Mouse (Mus musculus) cerebellum, adult 8-10 months (tissue): ENCODE measurements around the gene Sycp2l.
"Not testable (repeated sequence)": the region's sequence is repeated elsewhere in the genome, so short reads cannot be mapped to it uniquely, and the experiment has no call there.

Experiments
- DNase-seq: peaks from one replicate; pipeline ENCODE4 v3.0.0; 2022

The Sycp2l gene

GRCm38 (mm10) chr13:41129061-41129460 is 15.0 kb downstream of the Sycp2l start:
- no peak for DNase-seq

- peak; percentile 35 for DNase-seq
Measured at GRCm38 (mm10) chr13:41134901-41135300, 20.8 kb downstream of the Sycp2l start.

DNA sequence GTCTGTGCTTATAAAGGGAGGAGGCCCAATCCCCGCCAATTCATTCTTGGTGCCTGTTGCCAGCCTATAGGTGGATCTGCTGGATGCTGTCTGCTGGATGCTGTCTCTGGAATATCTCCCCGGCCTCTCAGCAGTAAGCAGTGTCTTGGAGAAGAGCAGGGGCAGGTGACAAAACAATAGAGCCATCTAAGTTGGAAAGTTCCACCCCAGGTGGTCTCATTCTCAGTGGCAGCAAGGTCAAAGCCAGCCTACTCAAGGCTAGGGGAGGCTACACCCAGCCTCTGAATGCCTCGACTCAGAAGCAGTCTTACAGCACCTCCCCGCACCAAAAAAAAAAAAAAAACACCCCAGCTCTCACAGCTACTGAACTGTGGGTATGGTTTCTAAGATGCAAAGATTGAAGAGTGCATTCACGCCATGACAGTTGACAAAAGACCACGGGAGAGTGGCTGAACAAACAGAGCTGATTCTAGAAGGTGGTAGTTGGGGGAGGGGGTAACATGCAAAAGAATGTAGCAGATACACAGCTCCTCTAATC is 31.4 kb downstream of the Sycp2l start:
- no peak for DNase-seq

- DNase-seq: peak; percentile 48
Measured at GRCm38 (mm10) chr13:41146271-41146670, 32.2 kb downstream of the Sycp2l start.

- DNase-seq: no peak
Measured at GRCm38 (mm10) chr13:41153146-41153545, 39.0 kb downstream of the Sycp2l start.

DNA sequence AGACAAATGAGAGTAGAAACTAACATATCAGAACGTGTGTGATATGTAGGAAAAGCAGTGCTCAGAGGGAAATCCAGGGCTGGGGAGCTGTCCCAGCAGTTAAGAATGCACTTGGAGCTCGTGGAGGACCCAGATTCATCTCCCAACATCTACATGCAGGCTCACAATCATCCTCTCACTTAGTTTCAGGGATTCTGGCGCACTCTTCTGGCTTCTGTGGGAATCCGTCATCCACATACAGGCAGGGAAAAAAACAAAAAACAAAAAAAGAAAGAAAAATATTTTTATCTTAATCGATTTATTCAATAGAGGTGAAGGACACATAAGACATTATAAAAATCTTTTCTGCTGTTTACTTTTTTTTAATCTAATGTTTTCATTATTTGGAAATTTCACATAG is 44.3 kb downstream of the Sycp2l start:
- DNase-seq: no peak

- DNase-seq: no peak
Measured at GRCm38 (mm10) chr13:41187886-41188285, 73.8 kb downstream of the Sycp2l start.

DNA sequence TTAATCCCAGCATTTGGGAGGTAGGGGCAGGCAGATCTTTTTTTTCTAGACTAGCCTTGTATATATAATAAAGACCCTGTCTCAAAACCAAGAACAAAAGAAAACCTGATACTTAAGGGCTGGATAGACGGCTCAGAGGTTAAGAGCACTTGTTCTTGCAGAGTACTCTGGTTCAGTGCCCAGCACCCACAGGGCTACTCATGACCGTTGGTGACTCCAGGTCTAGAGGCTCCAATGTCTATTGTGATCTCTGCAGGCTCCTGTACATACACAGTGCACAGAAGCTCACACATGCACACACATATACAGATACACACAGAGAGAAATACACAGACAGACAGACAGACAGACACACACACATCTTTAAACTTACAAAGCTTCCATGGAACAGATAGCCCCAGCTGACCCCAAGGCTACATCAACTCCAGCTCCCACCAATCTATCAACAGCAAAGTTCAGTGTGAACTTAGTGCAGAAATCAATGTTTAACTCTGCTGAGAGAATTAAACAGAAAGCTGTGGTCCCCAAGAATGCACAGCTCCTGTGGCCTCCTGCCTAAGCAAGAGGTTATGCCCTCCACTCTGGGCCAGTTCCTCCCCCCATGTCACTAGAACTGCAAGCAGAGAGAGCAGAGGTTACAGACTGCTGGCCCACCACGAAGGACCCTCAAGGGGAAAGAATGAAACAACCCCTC is 81.7 kb downstream of the Sycp2l start:
- DNase-seq: no peak

DNA sequence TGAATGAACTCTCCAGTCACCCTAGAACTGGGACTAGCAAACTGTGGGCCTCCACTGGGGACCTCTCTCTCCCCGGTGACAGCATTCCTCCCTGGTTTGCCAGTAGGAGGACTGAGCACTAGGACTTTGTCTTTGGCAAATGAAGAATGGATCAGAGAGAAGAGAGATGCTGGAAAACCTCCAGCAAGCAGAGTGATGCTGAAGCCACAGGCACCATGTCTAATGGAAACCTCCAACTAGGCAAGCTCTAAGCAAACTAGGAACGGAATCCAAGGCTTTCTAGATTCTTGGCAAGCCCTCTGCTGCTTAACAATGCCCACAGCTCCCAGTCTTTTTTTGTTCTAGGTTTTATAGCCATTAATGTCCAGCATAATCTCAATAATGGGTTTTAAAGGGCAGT is 86.8 kb downstream of the Sycp2l start:
- DNase-seq: no peak

DNA sequence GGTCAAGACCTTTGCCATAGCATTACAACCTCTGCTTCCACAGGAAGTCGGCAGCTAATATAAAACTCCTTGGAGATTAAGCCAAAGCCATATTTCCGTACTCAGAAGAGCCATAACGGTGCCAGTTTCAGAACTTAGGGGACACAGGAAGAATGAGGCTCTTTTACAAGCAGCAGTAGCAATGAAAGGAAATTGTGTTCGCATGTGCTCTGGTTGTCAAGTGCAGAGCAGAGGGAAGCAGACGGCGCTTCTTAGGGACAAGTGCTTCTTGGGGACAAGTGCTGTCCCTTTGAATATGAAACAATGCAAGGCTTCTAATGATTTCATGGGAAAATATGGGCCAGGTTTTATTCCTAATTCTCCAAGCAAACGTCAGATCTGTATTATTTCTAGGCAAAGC is 89.2 kb downstream of the Sycp2l start:
- no peak for DNase-seq

DNA sequence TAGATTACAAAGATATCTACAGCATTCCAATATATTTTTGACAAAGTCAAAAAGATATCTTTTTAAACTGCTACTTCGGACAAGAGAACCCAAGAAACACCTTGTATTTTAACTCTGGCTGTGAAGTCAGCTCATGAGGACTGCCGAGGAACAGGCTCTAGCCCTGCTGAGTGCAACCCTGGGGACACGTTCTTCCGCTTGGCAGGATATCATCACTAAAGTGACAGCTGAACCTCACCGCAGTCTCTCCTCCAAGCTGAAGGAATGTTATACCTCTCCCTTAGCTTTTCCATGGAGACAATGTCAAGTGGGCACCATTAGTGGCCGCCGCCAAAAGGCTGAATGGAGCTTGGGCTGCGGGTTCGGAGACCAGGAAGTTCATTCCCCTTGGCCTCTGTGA is 89.6 kb downstream of the Sycp2l start:
- no peak for DNase-seq

- not testable (repeated sequence) for DNase-seq
Measured at GRCm38 (mm10) chr13:41205568-41205967, 91.5 kb downstream of the Sycp2l start.

DNA sequence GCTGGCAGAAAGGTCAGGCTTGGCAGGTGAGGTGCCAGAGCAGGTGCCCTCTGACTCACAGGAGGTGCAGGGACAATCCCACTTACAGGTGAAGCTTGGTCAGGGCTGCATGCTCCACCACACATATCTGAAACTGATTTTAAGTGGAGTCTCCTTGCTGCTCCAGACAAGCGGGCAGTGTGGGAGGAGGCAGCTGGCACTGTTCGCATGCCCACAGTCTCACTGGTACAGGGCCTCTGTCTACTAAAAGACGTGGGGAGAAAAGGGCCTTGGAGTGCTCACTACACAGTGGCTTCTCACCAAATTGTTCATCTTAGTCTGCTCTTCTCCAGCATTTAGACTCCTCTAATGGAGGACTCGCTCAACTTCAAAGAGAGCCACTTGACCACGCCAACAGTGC is 92.1 kb downstream of the Sycp2l start:
- DNase-seq: no peak

DNA sequence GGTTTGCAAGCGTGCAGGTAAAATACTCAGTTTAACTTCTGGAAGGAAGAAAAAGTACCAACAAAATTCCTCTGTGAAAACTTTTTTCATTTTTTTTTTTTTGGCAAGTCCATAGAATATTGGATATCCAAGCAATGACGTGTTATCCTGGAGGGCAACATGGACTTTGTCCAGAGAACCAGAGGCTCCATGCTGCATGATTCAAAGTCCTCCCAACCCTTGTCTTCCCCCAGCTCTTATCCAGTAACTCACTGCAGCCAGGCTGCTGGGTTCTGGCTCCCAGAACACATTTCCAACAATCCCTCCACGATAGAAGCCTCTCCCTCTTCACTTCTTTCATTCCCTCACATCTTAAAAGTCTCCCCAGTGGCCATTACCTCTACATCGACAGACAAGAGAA is 97.2 kb downstream of the Sycp2l start:
- DNase-seq: no peak

DNA sequence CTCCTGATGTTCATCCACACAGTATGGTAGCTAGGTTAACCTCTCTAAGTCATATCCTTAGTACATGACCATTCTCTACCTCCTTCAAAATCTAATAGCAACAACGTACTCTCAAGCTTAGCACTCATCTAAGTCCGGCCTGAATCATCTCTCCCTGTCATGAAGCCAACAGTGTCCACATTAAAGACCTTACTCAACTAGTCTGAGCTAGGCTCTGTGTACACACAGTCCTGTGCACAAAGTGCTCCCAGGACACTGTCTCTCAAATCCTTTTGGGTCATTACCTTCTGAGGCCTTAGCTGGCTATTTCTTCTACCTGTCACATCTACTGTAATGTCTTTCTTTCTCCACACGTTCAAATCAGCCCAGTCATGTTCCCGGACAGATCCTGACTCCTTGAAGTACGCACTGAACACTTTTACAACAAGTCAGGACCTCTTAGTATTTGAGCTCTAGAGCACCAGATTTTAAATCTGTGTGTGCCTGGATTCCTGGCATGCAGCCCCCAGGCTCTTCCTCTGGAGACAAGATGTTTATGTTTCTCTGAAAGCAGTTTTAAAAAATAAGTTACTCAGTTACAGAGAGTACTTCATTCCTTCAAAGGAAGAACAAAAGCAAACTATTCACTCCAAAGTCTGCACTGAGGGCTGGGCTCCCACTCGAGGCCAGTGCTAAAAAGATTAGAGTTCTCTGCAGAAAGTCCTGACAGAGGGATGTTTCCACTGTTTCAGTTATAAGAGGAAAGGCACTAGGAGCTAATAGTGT is 98.6 kb downstream of the Sycp2l start:
- no peak for DNase-seq

GRCm38 (mm10) chr13:41215669-41216068 is 101.6 kb downstream of the Sycp2l start:
- DNase-seq: no peak

DNA sequence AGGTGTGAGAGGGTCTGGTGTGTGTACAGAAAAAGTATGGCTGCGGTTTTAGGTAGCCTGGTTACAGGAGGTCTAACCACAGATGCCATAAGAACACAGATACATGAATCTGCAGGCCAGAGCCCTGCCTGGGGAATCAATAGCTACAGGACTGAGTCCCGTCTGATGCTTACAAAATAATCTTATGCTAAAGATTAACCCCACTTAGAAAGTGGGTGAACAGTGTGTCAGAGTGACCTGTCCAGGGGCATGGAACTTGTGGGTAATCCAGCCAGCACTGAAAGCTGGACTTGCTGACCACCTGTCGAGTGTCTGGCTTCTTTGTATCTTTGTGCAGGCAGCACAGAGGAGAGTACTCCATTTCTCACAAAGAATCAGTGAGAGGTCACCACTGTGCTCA is 102.1 kb downstream of the Sycp2l start:
- DNase-seq: no peak

DNA sequence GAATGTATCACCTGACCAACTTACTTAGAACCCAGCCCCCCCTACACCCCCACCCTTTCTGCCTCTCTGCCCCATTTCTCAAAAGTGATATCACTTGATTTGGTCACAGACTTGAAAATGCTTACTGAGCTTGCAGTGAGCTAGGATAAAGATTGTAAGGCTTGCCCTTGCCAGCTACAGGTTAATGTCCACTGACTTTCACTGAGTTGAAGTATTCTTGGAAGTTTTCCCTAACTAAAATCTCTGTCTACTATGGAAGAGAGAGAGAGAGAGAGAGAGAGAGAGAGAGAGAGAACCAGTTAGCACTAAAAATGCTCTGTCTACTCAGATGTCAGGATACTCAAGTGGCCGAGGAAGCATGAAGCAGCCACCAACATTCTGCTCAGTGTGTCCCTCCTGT is 104.9 kb downstream of the Sycp2l start:
- no peak for DNase-seq

DNA sequence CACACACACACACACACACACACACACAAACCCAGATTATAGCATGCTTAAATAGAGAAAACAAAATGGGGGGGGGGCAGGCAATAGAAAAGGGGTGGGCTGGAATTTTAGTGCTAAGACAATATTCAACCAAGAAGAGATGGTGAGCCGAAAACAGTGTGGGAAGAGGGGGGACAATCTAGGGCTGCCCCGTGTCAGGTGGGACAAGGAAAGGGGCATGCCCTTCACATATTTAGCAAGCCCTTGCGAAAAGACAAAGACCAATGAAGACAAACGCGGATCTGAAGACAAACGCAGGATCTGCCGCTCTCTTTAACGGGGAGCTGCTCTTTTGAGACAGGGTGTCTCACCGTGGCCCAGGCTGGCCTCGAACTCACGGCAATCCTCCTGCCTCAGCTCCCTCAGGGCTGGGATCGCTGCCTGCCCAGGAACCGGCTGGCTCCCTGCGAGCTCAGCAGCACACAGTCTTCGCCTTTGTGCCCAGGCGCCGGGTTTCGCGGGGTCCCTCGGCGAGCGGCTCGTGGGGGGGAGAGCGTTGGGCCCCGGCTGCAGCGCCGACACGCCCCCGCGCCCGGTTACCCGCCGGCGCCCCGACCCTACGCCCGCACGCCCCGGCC is 105.7 kb downstream of the Sycp2l start:
- DNase-seq: peak; percentile 13

DNA sequence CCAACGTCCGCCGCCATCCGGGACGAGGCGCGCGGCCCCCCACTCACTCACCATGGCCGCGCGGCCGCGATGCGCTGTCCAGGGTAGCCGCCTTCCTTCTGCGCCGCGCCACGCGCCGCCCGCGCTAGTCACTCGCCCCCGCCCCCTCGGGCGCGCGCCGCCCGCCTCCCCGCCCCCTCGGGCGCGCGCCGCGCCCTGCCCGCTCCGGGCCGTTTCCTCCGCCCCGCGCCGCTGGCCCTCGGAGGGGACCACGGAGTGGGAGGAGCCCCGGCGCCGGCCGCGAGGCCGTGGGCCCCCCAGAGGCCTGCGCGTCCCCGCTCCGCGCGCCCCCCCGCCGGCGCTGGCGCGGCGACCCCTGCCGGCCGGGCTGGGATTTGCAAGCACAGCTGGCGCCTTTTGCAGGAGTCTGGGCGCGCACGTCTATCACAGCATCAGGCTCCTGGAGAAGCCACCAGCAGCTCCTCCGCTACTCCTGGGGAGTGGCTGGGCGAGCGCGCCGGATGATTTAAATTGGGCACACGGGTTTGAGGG is 106.3 kb downstream of the Sycp2l start, which contains the start of gene Elovl2:
Elovl2 (minus strand) TSS at position 102 of the 531 bp plus-strand sequence.
- DNase-seq: peak; percentile 23
